Mouse (Mus musculus) neutrophil, adult 5-6 weeks (primary cell): Measurements from ENCODE around the gene Asf1b. TPM values are rescaled to one million over a fixed set of nuclear protein-coding genes. Genes with fewer than 3 reads are reported as not detected.
A peak's percentile ranks its signal among the peaks of the same experiment; 100 is the strongest.
"Not testable (repeated sequence)": the region's sequence is repeated elsewhere in the genome, so short reads cannot be mapped to it uniquely, and the experiment has no call there.

Source experiments
- ATAC-seq: fragments of 151-379, 151-347 bp; 2 replicates; pipeline ENCODE4 v1.8.0; 2017; ENCODE audit warnings: mild to moderate bottlenecking, moderate TSS enrichment; ENCODE audit not compliant: insufficient number of reproducible peaks, poor library complexity, low FRiP score, severe bottlenecking; ENCODE audit errors: extremely low read depth
- total RNA-seq: library from RNA; stranded (forward); fragments of 200-1000 nt; gene quantifications from 2 replicates; pipeline ENCODE4 v1.2.3, GENCODE M21; 2017

The Asf1b gene
- total RNA-seq, 1 experiment from 2014 or later, result 0.70 TPM

DNA sequence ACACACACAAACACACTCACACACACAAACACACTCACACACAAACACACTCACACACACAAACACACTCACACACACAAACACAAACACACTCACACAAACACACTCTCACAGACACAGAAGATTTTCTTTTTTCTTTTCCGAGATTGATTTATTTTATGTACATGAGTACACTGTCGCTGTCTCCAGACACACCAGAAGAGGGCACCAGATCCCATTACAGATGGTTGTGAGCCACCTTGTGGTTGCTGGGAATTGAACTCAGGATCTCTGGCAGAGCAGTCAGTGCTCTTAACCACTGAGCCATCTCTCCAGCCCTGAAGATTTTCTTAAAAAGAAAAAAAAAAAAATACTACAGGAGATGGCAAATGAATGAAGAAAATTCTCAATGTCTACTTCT lies 27.9 kb downstream of the Asf1b start:
- not testable (repeated sequence) for ATAC-seq

DNA sequence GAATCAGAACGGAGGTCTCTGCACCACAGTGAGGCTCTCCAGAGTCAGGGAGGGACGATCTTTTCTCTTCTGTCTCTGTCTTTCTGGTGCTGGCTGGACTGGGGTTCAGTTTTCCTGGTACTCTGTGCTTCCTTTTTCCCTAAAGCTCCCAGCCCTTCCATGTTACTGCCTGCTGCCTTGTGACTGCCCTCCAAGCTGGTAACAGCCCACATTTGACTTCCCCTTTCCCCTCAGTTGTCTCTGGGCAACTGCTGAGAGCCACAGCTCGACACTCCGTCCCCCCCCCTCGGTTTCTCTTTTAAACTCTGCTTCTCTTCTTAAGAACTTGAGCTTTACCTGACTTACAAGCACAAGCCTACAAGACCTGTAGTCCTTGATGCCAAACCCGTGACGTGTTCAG lies 33.9 kb downstream of the Asf1b start:
- ATAC-seq, result no peak

DNA sequence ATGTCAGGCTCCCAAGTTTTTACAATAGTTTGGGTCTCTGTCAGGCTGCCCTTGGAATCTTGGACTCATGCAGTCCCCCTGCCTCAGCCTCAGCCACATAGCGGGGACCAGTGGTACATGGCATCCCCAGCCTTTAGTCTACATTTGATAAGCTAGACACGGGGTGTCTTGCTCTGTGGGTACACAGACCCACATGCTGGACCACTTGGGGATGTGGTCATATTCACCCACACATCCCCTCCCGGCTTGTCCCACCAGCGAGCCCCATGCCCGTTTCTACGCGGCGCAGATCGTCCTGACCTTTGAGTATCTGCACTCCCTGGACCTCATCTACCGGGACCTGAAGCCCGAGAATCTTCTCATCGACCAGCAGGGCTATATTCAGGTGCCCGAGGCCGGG lies 34.9 kb downstream of the Asf1b start:
- no peak for ATAC-seq

DNA sequence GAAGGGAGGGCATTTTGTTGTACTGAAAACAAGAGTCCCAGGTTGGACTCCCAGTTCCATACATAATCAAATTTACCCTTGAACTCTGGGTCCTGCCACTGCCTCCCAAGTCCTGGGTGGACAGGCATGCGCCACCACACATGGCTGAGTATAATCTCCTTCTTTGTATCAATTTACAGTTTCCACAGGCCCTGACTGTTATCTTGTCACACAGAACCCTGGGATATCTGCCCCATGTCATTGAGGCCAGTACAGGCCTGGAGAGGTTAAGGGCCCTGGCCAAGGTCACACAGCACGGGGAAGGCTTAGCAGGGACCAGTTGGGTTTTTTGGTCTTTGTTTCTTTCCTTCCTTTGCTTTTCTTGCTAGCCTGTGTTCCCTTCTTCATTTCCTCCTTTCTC lies 37.2 kb downstream of the Asf1b start:
- ATAC-seq, result no peak

DNA sequence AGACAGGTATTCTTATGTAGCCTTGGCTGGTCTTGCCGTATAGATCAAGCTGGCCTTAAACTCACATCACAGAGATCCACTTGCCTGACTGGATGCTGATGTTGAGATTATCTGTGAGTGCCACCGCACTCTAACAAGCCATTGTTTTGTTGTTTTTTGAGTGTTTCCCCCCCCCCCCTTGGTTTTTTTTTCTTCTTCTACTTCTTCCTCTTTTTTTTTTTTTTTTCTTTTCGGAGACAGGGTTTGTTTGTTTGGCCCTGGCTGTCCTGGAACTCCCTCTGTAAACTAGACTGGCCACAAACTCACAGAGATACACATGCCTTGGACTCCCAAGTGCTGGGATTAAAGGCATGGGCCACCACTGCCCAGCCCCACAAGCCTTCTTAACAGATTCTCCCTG lies 38.7 kb downstream of the Asf1b start:
- no peak for ATAC-seq

DNA sequence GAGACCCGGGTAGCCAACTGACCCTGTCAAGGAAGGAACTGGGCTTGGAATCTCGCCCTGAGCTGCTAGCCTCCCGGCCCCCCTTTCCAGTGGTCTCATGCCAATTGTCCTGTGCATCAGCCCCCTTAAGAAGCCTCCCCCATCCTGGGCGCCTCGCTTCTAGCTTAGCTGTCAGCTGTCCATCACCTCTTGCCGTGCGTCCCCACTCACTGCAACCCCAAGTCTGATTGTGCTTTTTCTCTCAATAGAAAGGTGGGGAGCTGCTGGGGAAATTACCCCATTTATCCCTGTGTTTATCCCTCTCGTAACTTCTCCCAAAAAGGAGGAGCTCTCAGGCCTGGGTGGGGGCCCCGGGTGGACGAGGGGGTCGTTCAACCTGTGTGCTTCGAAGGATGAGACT lies 40.7 kb downstream of the Asf1b start:
- no peak for ATAC-seq

DNA sequence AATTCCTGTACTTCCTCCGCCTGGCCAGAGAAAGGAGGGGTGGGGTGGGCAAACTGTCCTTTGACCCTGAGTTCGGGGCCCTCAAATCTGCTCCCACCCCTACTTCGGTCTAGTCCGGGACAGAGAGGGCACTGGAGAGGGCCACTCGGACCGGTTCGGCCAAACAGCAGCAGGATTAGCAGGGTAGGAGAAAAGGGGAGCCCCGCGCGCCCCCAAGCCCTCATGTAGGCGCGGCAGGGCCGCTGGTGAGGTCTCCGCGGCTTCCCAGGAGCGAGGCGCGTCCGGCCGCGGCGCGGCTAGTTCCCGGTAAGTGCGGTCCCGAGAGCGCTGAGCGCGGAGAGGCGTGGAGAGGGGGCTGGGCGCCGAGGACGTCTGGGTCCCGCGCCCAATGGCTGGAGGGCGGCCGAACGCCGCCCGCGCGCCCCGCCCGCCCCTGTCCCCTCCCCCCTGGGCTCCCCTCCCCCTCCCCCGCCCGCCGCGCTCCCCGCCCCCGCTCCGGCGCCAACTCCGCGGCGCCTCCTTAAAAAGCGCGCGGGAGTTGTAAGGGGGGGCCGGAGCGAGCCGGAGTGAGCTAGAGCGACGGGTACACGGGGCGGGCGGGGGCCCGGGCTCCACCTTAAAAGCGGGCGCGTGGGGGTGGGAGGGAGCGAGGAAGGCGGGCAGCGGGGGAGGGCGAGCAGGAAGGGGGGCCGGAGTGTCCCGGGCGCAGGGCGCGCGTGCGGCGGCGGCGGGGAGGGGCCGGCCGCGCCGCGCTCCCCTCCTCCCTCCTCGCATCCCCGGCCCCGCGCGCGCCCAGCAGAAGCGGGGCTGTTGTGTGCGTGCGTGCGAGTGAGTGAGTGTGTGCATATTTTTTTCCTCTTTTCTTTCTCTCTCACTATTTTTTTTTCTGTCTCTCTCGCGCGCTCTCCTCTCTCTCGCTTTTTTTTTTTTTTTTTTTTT lies 41.5 kb downstream of the Asf1b start:
- ATAC-seq, result peak; percentile 38

DNA sequence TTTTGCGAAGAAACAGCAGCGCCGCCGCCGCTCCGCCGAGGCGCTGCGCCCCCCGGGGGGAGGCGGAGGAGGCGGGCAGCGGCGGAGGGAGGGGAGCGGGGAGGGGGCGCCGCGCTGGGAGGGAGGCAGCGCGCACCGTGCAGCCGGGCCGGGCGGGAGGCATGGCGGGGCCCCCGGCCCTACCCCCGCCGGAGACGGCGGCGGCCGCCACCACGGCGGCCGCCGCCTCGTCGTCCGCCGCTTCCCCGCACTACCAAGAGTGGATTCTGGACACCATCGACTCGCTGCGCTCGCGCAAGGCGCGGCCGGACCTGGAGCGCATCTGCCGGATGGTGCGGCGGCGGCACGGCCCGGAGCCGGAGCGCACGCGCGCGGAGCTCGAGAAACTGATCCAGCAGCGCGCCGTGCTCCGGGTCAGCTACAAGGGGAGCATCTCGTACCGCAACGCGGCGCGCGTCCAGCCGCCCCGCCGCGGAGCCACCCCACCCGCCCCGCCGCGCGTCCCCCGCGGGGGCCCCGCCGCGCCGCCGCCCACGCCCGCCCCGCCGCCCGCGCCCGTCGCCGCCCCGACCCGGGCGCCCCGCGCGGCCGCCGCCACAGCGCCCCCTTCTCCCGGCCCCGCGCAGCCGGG lies 42.3 kb downstream of the Asf1b start, which contains the start of gene Samd1:
Samd1 (plus strand) TSS at position 162 of the 631 bp plus-strand sequence.
- ATAC-seq, result no peak

DNA sequence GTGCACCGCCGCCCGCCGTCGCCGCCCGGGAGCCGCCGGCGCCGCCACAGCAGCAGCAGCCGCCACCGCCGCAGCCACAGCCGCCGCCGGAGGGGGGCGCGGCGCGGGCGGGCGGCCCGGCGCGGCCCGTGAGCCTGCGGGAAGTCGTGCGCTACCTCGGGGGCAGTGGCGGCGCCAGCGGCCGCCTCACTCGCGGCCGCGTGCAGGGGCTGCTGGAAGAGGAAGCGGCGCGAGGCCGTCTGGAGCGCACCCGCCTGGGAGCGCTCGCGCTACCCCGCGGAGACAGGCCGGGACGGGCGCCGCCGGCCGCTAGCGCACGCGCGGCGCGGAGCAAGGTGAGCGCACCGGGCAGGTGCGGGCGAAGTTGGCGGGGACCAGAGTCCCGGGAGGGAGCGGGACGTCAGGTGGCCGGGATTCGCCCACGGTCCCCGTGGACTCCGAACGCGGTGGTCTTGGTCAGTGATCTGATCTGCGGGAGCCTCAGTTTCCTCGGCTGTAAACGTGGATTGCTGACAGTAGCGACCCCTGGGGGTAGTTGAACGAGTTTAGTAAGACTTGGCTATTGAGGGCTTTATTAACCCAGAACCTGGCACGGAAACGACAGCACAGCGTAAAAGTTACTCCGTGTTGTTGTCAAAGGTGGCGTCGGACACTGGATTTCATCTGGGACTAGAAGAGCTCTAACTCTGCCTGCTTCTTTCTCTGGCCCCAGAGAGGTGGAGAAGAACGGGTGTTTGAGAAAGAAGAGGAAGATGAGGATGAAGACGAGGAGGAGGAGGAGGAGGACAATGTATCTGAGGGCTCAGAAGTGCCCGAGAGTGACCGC lies 43.1 kb downstream of the Asf1b start:
- ATAC-seq, result peak; percentile 34; the same call in 1 of the 2 replicates

DNA sequence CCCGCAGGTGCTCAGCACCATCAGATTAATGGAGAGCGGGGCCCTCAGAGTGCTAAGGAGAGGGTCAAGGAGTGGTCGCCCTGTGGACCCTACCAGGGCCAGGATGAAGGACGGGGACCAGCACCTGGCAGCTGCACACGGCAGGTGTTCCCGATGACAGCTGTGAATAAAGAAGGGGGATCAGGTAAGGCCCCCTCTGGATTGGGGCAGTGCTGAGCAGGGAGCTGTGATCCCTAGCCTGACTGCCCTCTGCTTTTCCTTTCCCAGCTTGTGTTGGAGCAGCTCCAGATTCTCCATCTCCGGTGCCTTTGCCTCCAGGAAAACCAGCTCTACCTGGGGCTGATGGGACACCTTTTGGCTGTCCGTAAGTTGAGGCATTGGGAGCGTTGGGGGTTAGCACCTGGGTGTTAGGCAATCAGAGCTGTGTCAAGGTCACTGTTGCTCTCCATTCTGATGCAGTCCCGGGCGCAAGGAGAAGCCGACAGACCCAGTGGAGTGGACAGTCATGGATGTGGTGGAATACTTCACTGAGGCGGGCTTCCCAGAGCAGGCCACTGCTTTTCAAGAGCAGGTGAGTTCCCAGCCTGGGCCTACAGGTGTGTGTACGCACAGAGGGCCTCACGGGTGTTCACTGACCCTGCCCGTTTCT lies 43.9 kb downstream of the Asf1b start:
- ATAC-seq, result no peak

DNA sequence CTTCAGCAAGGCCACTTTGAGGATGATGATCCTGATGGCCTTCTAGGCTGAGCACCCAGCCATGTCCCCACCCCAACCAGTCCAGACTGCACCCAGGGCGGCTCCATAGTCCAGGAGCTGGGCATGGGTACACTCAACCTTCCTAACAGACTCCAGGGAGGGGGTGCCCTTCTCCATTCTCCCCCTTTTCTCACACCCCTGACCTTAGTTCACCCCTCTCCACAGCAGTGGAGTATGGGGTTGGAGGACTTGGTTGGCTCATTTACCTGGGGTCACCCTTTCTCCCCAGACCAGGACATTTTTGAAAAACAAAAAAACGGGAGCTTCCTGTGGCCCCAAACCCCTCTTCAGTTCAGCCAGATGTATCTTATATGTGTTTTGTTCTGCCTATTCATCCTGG lies 44.5 kb downstream of the Asf1b start:
- no peak for ATAC-seq

DNA sequence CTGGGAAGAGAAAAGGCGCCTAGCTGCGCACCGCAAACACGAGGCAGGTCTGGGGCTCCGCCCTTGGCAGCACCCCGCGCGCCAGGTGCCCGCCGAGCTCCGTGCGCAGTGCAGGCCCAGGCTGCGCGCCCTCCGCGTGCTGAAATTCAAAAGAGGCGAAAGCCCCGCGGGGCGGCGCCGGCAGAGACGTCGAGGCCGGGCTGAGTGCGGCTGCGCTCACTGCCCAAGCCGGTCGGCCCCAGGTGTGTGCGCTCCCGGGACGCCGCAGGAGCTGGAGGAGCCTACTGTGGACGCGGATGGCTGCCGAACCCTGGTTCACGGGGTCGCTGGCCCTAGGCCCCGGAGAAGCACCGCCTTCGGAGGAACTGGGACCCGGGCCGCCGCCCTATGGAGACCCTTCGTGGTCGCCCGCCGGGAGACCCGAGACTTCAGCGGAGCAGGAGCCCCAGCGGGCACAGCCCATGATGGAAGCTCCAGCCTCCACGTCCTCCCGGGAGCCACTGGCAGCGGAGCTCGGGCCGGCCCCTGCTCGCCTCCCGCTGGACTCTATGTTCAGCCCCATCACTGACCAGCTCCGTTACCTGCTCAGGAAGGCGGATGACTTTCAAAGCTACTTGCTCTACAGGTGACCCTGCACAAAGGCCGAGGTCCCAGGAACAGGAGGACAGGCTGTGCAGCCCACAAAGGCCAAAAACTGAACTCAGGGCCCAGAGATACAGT lies 46.1 kb downstream of the Asf1b start, which contains the start of gene 1700067K01Rik:
1700067K01Rik (plus strand) TSS at position 222 of the 720 bp plus-strand sequence.
- no peak for ATAC-seq

DNA sequence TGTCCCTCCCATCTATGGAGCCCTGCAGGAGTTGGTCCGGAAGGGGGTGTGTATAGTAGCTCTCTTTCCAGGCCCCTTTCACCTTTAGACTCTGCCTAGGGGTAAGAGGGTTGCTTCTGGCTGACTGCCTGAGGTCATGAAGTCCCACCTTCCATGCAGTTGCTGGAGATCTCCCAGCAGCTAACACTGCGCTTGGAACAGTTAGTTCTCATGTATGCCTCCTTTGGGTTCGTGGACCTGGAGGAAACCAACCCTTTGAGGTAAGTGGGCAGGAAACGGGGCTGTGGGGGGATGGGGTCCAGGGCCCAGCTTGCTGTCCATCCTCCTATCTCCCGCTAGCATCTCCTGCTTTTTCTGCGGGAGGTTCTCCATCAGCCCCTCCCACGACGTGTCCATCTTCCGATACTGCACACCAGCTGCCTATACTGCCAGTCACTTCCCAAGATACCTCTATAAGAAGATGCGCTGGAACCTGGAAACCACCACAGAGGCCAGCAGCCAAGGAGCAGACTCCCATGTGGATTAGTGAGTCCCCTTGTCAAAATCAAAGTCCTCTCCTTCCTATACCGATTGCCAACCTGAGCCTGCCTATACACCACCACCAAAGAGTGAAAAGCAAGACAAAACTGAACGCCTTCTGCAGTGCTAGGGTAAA lies 47.8 kb downstream of the Asf1b start:
- no peak for ATAC-seq

DNA sequence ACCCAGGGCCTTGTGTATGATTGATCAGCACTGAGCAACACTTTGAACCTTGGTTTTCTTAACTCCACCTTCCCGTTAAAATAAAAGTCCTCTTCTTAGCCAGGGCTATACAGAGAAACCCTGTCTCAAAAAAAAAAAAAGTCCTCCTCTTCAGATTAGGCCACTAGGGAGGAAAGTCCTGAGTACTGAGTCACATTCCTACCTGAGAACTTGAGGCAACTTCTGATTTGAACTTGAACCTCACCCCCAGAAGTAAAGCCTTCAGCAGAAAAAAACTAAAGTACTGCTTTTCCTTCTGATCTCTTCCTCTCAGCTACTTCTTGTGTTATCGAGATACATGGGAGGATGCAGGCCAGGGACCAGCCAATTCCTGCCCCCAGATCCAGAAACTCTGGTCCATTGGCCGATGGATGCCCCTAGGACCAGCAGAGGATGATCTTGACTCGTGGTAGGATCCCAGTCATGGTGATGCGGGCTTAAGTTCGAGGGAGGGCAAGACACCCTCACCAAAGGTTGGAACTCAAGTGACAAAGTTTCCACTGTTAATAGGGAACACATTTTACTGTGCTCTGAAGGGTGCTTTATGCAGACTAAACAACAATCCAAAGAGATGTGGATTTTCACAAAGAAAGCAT lies 48.4 kb downstream of the Asf1b start:
- no peak for ATAC-seq

DNA sequence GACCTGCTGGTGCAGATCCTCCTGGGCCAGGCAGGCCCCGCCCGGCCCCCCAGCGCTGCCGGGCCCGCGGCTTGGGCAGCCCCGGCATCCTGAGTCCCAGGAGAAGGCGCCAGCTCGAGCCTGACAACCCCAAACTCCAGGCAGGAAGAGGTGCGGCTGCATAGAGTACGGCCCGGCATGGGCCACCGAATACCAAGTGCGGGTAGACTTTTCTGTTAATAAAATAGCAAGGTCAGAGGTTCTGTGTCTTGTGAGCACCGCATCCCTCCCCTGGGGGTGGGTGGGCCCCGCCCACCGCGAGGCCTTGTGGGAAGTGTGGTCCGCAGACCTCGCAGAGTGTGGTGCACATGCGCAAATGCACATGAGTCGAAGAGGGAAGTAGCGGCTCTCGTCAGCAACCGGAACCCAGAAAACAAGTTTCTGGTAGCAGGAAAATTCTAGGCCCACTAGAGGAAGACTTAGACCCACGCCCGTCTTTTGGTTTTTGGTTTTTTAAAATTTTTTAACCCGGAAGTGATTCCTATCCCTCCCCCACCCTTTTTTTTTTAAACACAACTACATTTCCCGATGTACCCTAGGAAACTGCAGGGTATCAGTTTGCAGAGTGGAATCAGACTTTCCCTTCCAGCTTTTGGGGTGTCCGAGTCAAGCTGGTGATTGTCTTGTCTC lies 49.4 kb downstream of the Asf1b start:
- ATAC-seq, result peak; percentile 98

DNA sequence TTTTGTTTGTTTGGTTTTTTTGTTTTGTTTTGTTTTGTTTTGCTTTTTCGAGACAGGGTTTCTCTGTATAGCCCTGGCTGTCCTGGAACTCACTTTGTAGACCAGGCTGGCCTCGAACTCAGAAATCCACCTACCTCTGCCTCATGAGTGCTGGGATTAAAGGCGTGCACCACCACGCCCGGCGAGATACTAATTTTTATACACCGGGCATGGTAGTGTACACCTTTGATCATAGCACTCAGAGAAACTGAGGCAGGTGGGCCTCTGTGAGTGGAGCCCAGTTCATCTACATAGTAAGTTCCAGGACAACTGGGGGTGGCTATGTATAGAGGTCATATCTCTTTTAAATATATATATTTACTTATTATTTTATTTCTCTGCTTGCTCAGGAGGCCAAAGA lies 50.2 kb downstream of the Asf1b start:
- ATAC-seq, result not testable (repeated sequence)

DNA sequence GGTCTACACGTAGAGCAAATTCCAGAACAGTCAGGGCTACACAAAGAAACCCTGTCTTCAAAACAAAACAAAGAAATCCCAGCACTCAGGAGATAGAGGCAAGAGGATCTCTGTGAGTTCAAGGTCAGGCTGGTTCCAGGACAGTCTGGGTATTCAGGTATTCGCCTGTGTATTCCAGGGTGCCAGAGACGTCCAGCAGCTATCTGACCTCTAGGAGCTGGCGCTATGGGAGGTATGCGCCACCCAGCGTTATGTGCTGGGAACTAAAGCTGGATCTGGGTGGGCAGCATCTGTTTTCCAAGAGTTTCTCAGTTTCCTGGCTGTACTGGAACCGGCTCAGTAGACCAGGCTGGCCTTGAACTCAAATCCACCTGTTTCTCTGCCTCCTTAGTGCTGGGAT lies 53.1 kb downstream of the Asf1b start:
- no peak for ATAC-seq
